Mouse (Mus musculus): ENCODE measurements at regions not wholly inside any gene's neighbourhood (a gene's known extent, or its start where the extent isn't known, plus 50 kb on each side); places are given as distances from the start of the nearest gene placed in this dataset.
"Not testable (repeated sequence)": the region's sequence is repeated elsewhere in the genome, so short reads cannot be mapped to it uniquely, and the experiment has no call there.

DNA sequence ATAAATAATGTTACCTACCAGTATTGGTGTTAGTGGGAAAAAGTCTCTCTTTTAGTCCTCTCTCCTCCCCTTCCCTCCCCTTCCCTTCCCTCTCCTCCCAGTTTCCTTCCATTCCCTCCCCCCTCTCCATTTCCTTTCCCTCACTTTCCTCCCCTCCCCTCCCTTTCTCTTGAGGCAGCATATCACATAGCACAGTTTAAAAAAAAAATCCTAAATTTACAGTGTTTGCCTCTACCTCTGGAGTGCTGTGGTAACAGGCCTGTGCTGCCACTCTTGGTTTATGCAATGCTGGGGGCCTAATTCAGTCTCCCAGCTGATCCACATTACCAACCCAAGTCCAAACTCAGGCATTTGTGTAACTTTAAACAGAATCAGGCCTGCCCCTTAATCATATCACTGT, 52.1 kb upstream of the Slc44a3 start:
- no peak for DNase-seq (ENCODE audit: low spot score)

DNA sequence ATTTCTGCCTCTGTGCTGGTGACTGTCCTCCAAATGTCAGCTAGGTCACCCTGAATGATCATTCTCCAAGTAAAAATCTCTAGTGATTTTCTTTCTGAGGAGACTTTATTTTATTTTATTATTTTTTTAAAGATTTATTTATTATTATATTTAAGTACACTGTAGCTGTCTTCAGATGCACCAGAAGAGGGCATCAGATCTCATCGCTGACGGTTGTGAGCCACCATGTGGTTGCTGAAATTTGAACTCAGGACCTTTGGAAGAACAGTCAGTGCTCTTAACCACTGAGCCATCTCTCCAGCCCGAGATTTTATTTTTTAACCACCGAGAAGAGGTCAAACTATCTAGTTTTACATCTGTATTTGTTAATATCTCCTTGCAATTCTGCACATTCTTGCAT, 50.5 kb upstream of the Slc44a3 start:
- not testable (repeated sequence) for DNase-seq (ENCODE audit: low spot score)
